Mouse (Mus musculus) layer of hippocampus, postnatal 10 days (tissue): ENCODE measurements around the gene Lgals2. TPM values are rescaled to one million over a fixed set of nuclear protein-coding genes. Genes with fewer than 3 reads are reported as not detected.
"Not testable (repeated sequence)": the region's sequence is repeated elsewhere in the genome, so short reads cannot be mapped to it uniquely, and the experiment has no call there.

Source experiments
- DNase-seq, 2 experiments: peaks; one replicate each; pipeline ENCODE4 v3.0.0; 2021; ENCODE audit warnings: low spot score in 2 of 2
- long read RNA-seq: library from polyadenylated mRNA; stranded (forward); transcript quantifications from one replicate; pipeline ENCODE4 v2.0.0, GENCODE M21; 2023
- total RNA-seq, 2 experiments: library from RNA; stranded (reverse); gene quantifications; 2 replicates each; pipeline ENCODE4 v1.2.3; 2021

Gene Lgals2
- not detected for total RNA-seq
- long read RNA-seq: 0 reads

DNA sequence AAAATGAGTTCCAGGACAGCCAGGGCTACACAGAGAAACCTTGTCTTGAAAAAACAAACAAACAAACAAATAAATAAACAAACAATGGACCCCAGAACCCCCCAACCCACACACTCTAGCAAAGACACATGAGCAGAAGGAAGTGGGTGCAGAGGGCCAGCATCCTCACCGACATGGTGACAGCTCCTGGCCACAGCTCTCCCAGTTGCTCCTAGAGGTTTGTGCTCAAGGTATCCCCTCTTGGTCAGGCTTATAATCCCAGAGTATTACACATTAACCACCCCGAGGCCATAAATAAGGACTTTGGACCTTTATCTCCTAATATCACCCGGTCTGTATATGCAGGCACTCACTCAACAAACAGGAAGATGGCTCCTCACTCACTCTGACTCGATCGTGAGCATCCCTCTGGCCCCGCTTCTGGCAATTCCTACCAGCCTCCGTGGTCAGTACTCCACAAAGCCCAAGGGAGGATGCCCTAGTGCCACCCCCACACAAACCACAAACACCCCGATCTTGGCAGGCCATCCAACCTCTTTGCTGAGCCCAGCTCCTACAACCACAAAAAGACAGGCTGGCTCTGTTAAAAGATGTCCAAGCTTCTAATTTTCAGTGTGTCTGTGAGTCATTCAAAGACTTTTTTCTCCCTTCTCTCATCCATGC is at the start of gene Lgals2:
Gene Lgals2, minus strand, starts transcription at position 227 of the 663 bp plus-strand sequence.
- no peak for DNase-seq

DNA sequence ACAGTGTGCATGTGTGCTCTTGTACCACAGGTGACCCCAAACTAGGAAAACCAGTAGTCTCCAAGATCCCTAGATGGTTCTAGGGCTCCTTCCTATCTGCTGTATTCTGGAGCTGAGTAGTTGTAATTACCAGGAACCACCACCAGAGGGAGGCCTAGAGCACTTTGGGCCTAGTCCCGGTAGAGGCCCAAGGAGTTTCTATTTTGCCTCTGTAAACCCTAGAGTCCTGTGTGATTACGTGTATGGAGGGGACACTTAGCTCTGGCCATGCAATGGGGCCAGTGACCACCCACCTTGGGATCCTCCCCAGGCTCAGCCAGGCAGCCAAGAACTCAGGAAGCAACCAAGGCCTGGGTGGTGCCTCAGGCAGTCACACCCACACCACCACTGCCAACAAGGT is 47.9 kb upstream of the Lgals2 start:
- DNase-seq: peak; percentile 91

DNA sequence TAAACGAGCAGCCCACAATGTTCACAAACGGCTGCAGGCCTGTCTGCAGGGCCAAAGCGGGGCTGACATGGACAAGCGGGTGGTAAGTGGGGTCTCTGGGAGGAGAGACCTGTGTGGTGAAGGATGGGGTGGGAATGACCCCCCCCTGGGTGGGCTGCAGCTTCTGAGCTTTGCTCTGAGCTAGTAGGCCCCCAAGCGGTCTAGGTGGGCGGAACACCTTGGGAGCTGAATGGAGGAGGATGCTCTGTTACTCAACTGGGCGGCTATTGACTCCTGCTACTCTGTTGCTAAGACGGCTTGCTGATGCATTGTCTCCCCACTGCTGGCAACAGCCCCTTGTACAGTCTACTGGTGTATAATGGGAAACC is 46.1 kb upstream of the Lgals2 start:
- no peak for DNase-seq

DNA sequence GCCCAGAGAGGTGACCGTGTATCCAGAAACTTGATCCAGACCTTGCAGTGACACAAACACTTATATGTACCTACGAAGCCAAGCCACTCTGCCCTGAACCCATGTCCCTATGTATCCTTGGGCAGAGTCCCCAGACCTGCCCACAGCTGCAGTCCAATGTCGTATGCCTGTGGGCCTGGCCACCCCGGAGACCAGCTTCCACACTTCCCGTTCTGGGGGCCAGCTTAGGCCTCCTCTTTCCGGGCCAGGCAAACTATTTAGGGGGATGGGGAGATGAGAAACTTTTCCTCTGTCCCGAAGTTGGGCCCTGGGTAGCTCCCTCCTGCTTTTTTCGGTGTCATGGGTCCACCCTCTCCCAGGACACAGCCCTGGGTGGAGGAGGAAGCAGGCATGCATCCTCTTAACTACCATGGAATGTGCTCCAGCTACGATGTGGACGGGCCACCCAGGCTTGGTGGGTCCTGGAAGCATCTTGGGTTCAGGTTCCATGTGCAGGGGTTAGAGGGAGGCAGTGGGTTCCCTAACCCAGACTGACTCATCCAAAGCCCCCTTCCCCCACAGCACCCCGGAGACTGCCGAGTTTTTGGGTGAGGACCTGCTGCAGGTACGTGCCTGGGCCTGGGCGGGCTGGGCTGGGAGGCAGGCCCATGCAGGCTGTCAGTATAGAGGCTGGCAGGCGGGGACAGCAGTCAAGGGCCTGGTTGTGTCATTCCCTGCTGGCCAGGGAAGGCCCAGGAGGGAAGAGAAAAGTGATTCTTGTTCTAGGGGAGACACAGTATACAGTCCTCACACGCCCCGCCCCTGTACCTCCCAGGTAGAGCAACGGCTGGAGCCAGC is 45.5 kb upstream of the Lgals2 start:
- DNase-seq: no peak

DNA sequence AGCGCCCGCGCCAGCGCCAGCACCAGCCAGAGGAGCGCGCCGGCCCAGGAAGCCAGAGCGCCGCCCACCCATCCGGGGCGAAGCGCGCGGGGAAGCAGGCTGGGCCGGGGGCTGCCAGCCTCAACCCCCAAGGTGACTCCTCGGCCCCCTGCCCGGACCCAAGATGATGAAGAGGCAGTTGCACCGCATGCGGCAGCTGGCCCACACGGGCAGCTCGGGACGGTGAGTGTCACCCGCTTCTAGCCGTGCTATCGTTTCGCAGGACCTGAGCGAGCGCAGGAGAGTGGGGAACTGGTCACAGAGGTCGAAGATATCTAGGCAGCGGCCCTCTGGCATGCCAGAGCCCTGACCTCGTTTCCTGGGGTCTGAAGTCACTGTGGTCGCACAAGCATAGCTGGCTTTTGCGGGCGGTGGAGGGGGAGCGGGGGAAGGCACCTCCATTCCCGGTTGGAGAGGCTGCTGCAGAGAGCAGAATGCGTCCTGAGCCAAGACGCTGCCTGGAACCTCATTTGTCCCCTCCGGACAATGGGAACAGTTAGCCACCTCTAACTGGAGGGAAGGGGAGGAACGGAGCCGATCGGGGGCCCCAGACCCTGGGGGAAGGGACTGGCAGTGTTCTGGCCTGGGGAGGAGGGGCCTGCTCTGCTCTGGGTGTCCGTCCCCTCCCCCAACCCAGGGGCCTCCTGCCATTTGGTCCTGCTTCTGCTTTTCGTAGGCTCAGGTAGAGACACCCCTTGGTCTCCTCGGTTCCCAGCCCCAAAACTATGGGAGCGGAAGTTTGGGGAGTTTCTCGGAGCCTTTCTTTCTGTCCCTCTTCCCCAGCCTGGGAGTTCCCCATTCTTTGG is 44.6 kb upstream of the Lgals2 start, which contains the start of gene Sh3bp1:
Gene Sh3bp1, plus strand, starts transcription at position 29 of the 845 bp plus-strand sequence.
- peak; percentile 49 to 69 for DNase-seq

DNA sequence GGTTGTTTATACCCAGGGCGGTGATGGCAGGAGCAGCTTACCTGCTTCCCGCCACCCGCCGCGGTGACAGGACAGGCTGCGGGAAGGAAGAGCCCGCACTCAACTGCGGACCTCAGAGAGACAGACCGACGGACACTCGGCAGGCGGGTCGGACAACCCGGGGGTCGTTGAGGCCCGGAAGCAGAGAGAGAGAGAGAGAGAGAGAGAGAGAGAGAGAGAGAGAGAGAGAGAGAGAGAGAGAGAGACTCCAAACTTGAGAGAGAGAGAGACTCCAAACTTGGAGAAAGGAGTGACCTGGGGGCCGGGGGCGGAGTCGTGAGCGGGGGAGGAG is 44.0 kb upstream of the Lgals2 start, which contains the start of gene Gm49510:
Gene Gm49510, plus strand, starts transcription at position 259 of the 331 bp plus-strand sequence.
- DNase-seq: no peak

DNA sequence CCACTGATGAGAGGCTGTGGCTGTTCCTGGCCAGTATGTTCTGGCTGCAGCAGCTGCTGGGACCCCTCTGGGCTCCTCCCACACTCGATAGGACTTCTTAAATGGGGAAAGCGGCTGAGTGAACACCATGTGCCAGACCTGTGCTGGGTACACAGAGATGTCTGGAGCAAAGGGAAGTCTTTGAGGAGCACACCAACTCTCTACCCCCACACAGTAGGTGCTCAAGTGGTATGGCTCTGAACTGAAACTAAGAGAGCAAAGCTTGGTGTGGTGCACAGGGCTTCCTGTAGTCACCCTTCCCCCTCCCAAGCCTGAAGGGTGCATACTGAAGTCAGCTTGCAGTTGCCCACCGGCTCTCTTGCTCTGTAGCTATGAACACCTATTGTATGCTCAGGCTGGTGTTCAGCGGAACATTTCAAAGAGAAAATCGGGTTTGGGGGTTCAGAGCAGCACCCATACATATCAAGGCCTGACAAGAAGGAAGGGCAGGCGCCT is 43.2 kb upstream of the Lgals2 start:
- DNase-seq: no peak

DNA sequence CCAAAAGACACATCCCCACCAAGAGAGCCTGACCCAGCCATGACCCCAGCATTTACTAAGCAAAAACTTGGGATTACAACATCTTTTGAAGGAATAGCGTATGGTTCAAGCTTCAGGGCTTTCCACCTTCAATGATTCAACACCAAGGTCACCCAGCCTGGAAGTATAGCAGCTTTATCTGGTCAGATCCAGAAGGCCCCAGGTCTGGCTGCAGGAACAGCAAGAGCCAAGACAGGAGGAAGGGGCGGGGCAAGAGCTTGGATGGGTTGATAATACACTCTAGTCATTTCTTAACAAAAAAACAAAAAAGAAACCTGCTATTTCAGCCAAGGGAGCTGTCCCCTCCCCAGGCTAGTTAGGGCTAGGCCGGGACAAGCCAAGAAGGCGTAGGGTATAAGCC is 42.2 kb upstream of the Lgals2 start:
- DNase-seq: no peak

DNA sequence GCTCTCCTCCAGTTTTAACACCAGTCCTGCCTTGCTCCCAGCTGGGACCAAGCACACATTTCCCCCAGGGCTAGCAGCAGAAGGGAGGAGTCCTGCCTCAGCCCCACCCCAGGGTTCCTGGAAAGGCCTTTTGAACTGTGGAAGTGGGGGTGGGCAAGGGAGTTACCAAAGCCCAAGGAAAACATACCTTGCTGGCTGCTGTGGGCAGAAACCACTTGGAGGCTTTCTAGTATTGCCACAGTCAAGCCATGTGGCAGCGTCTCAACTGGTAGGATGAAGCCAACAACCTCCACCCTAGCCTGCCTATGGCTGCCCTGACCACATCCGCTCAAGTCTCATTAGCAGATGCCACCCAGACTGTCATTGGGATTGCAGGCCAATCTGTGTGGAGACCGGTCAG is 40.8 kb upstream of the Lgals2 start:
- DNase-seq: no peak

DNA sequence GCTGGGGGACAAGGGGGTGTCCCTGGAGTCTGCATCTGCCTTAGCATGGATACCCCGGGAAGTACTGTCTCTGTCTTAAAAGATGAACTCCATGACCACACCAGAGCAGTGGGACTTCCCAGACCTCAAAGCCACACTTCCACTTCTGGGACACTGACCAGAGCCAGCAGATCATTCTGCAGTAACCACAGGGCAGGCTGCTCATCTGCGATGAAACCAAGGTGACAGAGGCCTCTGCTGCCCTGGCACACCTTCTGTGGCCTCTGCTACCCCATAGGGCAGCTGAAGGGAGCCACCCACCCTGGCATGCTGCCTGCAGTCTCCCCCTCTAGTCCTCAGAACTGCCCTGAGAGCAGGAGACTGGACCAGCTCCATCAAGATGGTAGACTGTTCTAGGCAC is 40.4 kb upstream of the Lgals2 start:
- DNase-seq: no peak

DNA sequence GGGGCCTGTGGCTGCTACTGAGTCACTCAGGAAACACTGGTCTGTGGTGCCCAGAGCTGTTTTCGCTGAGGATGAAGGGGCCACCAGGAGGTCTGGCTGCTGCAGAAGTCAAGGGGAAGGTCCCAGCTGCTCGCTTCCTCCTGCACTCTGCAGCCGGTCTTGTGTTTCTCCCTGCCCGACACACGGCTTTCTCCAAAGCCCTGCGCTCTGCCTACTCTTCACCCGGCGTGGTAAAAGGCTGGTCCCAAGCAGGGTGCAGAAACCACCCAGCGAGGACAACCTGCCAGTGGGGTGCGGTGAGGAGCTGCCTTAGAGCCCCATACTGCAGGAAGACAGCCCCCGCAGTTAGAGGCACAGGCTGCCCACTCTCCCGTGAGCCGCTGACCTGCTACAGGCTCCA is 39.4 kb upstream of the Lgals2 start:
- DNase-seq: no peak

DNA sequence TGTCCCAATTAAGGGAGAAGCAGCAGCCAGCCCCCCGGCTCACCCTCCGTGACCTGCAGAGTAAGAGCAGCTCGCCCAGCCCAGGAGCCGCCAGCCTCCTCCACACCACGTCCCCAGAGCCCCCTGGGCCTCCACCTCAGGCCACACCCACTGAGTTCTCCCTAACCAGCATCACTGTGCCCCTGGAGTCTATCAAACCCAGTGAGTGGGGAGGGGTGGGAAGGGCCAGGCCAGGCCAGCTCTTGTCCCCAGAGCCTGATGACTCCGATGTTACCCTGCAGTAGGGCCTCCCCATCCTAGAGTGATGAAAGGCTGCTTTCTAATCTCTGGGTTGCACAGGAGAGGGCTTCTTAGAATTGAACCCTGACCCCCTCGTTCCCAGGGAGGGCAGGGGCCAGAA is 37.1 kb upstream of the Lgals2 start:
- DNase-seq: no peak

DNA sequence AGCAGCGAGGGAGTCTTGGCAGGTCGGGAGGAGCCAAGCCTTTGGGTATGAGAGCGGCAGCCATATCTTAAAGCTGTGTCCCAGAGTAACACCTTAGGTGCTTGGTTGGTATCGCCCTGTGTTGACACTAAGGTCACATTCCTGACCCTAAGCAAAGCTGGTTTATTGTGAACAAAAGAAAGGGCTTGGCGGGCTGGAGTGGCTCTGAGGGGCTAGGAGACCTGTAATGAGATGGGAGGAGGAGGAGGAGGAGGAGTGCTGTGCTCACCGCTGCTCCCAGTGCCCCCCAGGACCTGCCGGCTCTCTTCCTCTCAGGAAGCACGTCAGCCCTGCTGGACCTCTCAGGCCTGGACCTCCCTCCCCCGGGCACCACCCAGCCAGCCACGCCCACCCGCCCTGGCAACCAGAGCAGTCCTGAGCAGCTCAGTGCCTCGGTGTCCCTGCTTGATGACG is 34.1 kb upstream of the Lgals2 start:
- DNase-seq: no peak

DNA sequence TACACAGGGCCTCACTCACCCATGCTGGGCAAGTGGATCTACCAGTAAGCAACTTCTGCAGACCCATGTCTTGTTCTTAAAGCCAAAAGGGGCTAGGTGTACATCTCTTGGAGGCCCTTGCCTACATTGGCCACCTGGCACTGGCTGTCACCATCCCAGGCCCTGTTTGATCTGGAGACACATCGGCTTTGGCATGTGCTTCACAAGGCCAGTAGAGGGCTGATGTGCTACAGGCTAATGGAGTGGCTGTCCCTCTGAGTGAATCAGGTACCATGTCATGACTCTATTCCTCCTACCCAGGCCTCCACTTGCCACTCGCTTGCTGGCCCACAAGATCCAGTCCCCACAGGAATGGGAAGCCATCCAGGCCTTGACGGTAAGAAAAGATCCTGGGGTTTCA is 26.5 kb upstream of the Lgals2 start:
- no peak for DNase-seq

DNA sequence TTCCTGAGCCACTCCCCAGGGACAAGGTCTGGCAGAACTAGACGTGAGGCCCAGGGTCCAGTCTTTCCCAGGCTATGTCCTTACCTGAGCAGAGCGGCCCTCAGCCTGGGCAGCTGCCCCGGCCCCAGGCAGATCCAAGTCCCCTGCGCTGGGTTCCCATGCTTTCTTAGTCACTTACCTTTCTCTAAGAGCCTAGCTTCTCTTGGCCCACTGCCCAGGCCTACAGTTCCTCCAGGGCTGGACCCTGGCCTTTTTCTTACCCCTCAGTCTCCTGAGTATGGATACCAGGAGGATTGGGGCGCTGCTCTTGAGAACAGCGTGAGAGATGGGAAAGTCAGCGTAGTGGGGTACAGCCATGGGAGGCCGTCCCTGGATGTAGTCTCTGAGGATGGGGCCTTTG is 25.1 kb upstream of the Lgals2 start:
- DNase-seq: no peak

DNA sequence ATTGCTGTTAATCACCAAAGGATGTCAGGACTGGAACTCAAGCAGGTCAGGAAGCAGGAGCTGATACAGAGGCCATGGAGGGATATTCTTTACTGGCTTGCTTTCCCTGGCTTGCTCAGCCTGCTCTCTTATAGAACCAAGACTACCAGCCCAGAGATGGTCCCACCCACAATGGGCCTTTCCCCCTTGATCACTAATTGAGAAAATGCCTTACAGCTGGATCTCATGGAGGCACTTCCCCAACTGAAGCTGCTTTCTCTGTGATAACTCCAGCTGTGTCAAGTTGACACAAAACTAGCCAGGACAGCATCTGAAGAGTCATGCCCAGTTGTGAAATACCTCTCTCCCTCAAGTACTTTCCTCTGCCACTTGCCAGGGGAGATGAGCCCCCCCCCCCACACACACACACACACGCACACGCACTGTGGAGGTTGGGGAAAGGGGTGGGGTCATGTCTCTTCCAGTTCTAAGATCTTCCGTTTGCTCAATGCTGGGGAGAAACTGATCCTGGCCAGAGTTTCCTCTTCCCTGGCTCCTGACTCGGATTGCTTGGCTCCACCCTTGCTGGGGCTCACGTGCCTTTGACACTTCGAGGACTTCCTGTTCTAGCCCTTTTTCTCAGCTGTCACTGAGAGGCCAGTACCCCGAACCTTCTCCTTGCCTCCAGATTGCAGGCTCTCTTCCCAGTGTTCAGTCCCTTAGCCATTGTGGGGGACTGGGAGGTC is 23.6 kb upstream of the Lgals2 start:
- DNase-seq: not testable (repeated sequence)

DNA sequence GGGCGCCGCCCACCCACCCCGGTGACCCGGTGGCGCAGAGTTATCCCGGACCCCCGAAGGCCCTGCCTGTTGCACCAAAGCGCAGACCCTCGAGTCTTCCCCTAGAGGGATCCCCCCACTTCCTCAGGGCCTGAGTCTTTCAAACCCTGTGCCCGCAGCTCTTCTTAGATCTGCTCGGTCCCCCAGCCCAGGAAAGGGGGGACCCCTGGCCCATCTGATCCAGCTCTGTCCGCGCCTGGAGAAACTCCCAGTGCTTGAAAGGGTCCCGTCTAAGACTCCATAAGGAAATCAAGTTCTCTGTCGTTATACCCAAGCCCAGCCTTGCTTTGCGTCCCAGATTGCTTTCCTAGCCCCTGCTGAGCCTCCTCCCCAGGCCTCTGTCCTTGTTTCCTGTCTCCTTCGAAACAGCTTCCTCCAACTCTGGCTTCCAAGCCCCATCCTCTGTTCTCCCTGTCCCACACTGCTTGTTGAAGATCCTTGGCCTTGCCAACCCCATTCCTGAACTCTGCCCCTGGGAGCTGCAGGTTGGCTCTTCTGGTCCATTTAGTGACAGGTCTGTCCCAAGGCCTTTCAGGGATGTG is 22.6 kb upstream of the Lgals2 start:
- peak in 1 of 2 experiments; percentile 44 for DNase-seq

DNA sequence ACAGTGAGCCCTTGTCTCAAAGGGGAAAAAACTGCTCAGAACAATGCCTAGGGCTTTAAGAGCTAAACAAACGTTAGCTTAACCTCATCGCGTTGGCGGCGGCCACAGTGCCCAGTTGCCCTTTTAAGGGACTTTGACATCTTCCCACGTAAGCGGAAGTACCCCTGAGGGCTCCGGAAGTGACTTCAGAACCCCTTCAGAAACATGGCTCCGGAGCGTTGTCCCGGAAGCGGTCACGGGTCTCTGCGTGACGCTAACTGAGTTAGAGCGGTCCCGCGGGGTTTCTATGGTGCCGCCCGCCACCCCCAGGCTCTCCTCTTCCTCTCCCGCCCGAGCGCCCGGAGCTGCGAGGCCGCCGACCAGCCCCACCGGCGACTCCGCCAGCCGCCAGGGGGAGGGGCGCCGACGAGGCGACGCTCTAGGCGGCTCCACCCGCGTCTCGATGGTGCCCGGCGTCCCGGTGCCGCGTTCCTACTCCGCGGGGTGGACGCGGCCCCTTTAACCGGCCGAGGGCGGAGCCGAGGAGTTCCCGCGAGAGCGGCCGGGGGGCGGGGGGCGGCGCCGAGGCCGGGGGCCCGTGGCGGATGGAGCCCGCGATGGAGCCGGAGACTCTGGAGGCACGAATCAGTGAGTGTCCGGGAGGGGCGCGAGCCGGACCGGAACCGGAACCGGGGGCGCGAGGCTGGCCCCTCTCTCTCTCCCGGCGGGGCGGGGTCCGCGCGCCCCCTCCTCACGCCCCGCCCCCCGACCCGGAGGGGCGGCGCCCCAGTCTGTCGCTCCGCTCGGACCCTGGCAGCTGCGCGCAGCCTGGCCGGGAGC is 21.9 kb upstream of the Lgals2 start, which contains the start of gene Gga1:
Gene Gga1, plus strand, starts transcription at position 200 of the 819 bp plus-strand sequence.
- DNase-seq: peak; percentile 95

DNA sequence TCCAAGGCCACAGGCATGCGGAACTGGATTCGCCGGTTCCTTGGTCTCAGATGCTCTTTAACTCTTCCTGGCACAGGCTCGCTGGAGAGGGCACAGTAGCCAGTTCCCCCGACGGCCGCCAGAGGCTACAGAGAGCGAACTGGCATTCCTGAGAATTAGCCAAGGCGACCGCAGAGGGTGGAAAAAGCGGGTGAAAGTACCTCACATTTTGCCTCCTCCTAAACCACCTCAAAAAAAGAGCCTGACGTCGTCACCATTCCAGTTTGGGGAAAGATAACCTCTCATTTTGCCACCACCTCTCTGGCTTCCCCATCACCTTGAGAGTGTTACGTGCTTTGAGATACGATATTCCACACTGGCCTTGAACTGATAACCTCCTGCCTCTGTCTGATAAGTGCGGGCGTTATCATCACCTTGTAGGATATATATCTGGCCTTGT is 20.9 kb upstream of the Lgals2 start:
- DNase-seq: peak; percentile 84 to 85
